Mouse (Mus musculus) bone marrow macrophage, adult 2 months (primary cell): ENCODE results near the gene Gm45015.

Source experiments
- CTCF ChIP-seq: IDR thresholded peaks from 2 replicates; pipeline ENCODE4 v1.5.1; 2012; ENCODE audit warnings: low read depth, mild to moderate bottlenecking, low read length, moderate library complexity
- POLR2A ChIP-seq: IDR thresholded peaks from 2 replicates; pipeline ENCODE4 v1.6.1; 2012; ENCODE audit warnings: mild to moderate bottlenecking, low read depth, low read length, borderline replicate concordance

DNA sequence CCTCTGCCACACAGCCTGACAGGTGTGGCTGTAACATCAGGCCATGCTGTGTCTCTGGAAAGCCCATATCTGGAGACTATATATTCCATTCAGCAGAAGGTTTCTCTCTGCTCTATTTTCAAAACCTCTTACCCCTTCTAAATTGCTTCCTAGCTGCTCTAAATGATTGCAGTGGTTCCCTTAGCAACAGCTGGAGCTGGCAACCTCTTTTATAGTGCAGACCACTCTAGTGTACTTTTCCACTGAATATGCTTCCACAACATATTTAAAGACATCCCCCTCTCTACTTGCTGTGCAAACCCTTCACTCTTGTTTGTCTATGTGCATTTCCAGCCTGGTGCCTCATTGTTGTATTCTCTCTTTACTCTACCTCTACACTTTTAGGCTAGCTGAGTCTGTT, 3.1 kb downstream of the Gm45015 start:
- TF ChIP-seq POLR2A (no peak), CTCF (no peak)
